Mouse (Mus musculus): Measurements from ENCODE around the gene Aebp2. TPM values are rescaled to one million over a fixed set of nuclear protein-coding genes. Genes with fewer than 3 reads are reported as not detected.
"Not testable (repeated sequence)": the region's sequence is repeated elsewhere in the genome, so short reads cannot be mapped to it uniquely, and the experiment has no call there.

Gene Aebp2
- total and polyA plus RNA-seq, 3 experiments, result 25.9 to 42.0 (median 32.5) TPM

- H3K4me1 ChIP-seq (ENCODE audit: control insufficient read depth in 1 of 2, insufficient read depth in 2 of 2, low read length in 2 of 2), result no peaks in the 10 kb centered on the region
- DNase-seq (ENCODE audit: low read depth, low spot score), result no peak
- H3K27ac ChIP-seq (ENCODE audit: control insufficient read depth, low read depth, low read length), result no peak overlapping the region
- H3K36me3 ChIP-seq (ENCODE audit: control insufficient read depth in 1 of 2, insufficient read depth in 2 of 2, low read length in 2 of 2), result no peaks in the 10 kb centered on the region
- H3K9me3 ChIP-seq (replicated peaks; ENCODE audit: insufficient read depth, low read length), result no peaks in the 10 kb centered on the region
- no peaks in the 10 kb centered on the region for H3K79me2 ChIP-seq (ENCODE audit: control insufficient read depth, insufficient read depth, low read length, poor library complexity)
- no peak overlapping the region for H3K9ac ChIP-seq (ENCODE audit: control insufficient read depth, low read depth, low read length, poor library complexity, severe bottlenecking)
- H3K4me3 ChIP-seq (ENCODE audit: control insufficient read depth in 1 of 2, insufficient read depth in 1 of 2, low read depth in 2 of 2, low read length in 2 of 2), result no peak overlapping the region
- no peak for TF ChIP-seq TAL1 (IDR thresholded peaks at IDR 0.05; ENCODE audit: low read length)
- no peak for TF ChIP-seq RAD21 (IDR thresholded peaks at IDR 0.05; ENCODE audit: low read depth, low read length)
- no peak for TF ChIP-seq UBTF (IDR thresholded peaks at IDR 0.05; ENCODE audit: borderline replicate concordance, insufficient read depth, low read depth, low read length)
- TF ChIP-seq JUND (IDR thresholded peaks at IDR 0.05; ENCODE audit: low read depth, low read length), result no peak
- no peaks in the 10 kb centered on the region for H3K27me3 ChIP-seq (ENCODE audit: control insufficient read depth in 1 of 2, insufficient read depth in 2 of 2, low read length in 2 of 2)
Measured at GRCm38 (mm10) chr6:140592713-140593112, 29.8 kb upstream of the Aebp2 start.

GRCm38 (mm10) chr6:140593420-140594170 lies 28.9 kb upstream of the Aebp2 start:
- no peak overlapping the region for H3K4me3 ChIP-seq (ENCODE audit: control insufficient read depth in 1 of 2, insufficient read depth in 1 of 2, low read depth in 2 of 2, low read length in 2 of 2)
- no peaks in the 10 kb centered on the region; a peak in 1 of 4 replicates for H3K36me3 ChIP-seq (ENCODE audit: control insufficient read depth in 1 of 2, insufficient read depth in 2 of 2, low read length in 2 of 2)

GRCm38 (mm10) chr6:140595551-140595950 lies 26.9 kb upstream of the Aebp2 start:
- DNase-seq (ENCODE audit: low read depth, low spot score); H3K27me3 ChIP-seq (ENCODE audit: control insufficient read depth in 1 of 2, insufficient read depth in 2 of 2, low read length in 2 of 2); H3K79me2 ChIP-seq (ENCODE audit: control insufficient read depth, insufficient read depth, low read length, poor library complexity); H3K36me3 ChIP-seq (ENCODE audit: control insufficient read depth in 1 of 2, insufficient read depth in 2 of 2, low read length in 2 of 2); H3K4me1 ChIP-seq (ENCODE audit: control insufficient read depth in 1 of 2, insufficient read depth in 2 of 2, low read length in 2 of 2); H3K4me3 ChIP-seq (ENCODE audit: control insufficient read depth in 1 of 2, insufficient read depth in 1 of 2, low read depth in 2 of 2, low read length in 2 of 2); H3K9ac ChIP-seq (ENCODE audit: control insufficient read depth, low read depth, low read length, poor library complexity, severe bottlenecking); H3K27ac ChIP-seq (ENCODE audit: control insufficient read depth, low read depth, low read length); H3K9me3 ChIP-seq (replicated peaks; ENCODE audit: insufficient read depth, low read length): not testable (repeated sequence)

More at GRCm38 (mm10) chr6:140593420-140594170, 28.9 kb upstream of the Aebp2 start:
- H3K4me1 ChIP-seq (ENCODE audit: control insufficient read depth in 1 of 2, insufficient read depth in 2 of 2, low read length in 2 of 2), result 0 out of 4 replicates have a peak, but pooled peaks cover 0 to 4% of the 10 kb centered on the region in 2 experiments
- no peaks in the 10 kb centered on the region for H3K27me3 ChIP-seq (ENCODE audit: control insufficient read depth in 1 of 2, insufficient read depth in 2 of 2, low read length in 2 of 2)
- TF ChIP-seq MXI1 (IDR thresholded peaks at IDR 0.05; ENCODE audit: low read depth, low read length), result no peak
- TF ChIP-seq ZNF384 (IDR thresholded peaks at IDR 0.05; ENCODE audit: low read depth, low read length), result no peak
- TF ChIP-seq CHD1 (IDR thresholded peaks at IDR 0.05; ENCODE audit: low read depth, low read length), result no peak
- TF ChIP-seq SMC3 (IDR thresholded peaks at IDR 0.05; ENCODE audit: low read depth, low read length), result no peak
- TF ChIP-seq MAZ (IDR thresholded peaks at IDR 0.05; ENCODE audit: low read depth, low read length), result no peak
- TF ChIP-seq ZMIZ1 (IDR thresholded peaks at IDR 0.05; ENCODE audit: low read depth, low read length), result no peak
- H3K27ac ChIP-seq (ENCODE audit: control insufficient read depth, low read depth, low read length), result no peak overlapping the region
- H3K79me2 ChIP-seq (ENCODE audit: control insufficient read depth, insufficient read depth, low read length, poor library complexity), result no peaks in the 10 kb centered on the region
- DNase-seq (ENCODE audit: low read depth, low spot score), result no peak
- no peaks in the 10 kb centered on the region for H3K9me3 ChIP-seq (replicated peaks; ENCODE audit: insufficient read depth, low read length)
- H3K9ac ChIP-seq (ENCODE audit: control insufficient read depth, low read depth, low read length, poor library complexity, severe bottlenecking), result no peak overlapping the region

All from MEL (cell line).